Mouse (Mus musculus) forebrain, embryonic 10.5 days (tissue): Measurements from ENCODE around the gene Armc12. TPM values are rescaled to one million over a fixed set of nuclear protein-coding genes. Genes with fewer than 3 reads are reported as not detected.

ENCODE experiments used
- DNase-seq: peaks from one replicate; pipeline ENCODE4 v3.0.0-alpha.2; 2017; ENCODE audit warnings: low spot score; ENCODE audit errors: extremely low spot score
- H3K27ac ChIP-seq: fragments of 300-500 bp; sonication (generic); 2 replicates; pipeline ENCODE4 v1.5.1; 2016; ENCODE audit warnings: mild to moderate bottlenecking
- H3K27me3 ChIP-seq: fragments of 300-500 bp; sonication (generic); 2 replicates; pipeline ENCODE4 v1.6.1; 2016; ENCODE audit warnings: mild to moderate bottlenecking; ENCODE audit not compliant: poor library complexity, severe bottlenecking
- H3K36me3 ChIP-seq: fragments of 300-500 bp; sonication (generic); replicated peaks from 2 replicates; pipeline ENCODE4 v1.6.1; 2016; ENCODE audit warnings: mild to moderate bottlenecking, moderate library complexity
- H3K4me1 ChIP-seq: fragments of 300-500 bp; sonication (generic); 2 replicates; pipeline ENCODE4 v1.6.1; 2016
- H3K4me3 ChIP-seq: fragments of 300-500 bp; sonication (generic); 2 replicates; pipeline ENCODE4 v1.5.1; 2016; ENCODE audit warnings: mild to moderate bottlenecking, moderate library complexity
- H3K9me3 ChIP-seq: fragments of 300-500 bp; sonication (generic); 2 replicates; pipeline ENCODE4 v1.6.1; 2016; ENCODE audit warnings: mild to moderate bottlenecking, moderate library complexity
- WGBS: fragments of 180-500 bp; shearing (Covaris S2); methylation state at CpG from one replicate; pipeline ENCODE4 v1.1.7; 2016; 5-methylcytosine and 5-hydroxymethylcytosine counted together
- polyA plus RNA-seq: library from polyadenylated mRNA; unstranded; fragments of >200 nt; fragmentation: Nextera tagmentation; extraction: Ambion mirVana; gene quantifications from 2 replicates; pipeline ENCODE4 v1.2.1, GENCODE M21; 2016

Armc12 gene
- polyA plus RNA-seq, 1 experiment from 2014 or later, result not detected

DNA sequence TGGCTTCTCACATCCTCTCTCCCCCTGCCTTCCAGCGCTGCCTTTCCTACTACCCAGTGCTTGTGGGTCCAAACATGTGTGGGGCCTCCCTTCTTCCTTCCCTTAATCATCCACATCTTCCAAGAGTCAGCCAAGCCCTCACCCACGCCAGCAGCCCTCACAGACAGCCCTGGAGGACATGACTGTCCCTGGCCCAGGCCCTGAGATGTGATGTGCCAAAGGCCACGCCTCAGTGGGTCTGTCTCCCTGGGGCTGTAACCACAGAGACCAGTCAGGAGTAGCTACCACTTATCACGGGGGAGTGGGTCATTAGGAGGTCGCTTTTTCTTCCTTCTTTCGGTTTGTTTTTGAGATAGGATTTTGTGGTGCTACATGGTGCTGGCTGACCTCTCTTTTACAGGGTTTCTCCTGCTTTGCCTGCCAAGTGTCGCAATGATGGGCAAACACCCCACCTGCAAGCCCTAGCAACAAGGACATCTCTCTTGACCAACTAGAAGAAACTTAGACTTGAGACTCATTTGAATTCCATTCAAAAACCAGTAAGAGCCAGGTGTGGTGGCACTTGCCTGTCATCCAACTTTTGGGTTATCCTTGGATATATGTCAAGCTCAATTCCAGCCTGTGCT, 28.3 kb upstream of the Armc12 start:
- H3K27me3 ChIP-seq, result peaks cover 11% of the 10 kb centered on the region
- no peak overlapping the region for H3K4me3 ChIP-seq
- 77% methylated on average over 7 of the region's 7 CpGs for WGBS
- no peak for DNase-seq
- no peaks in the 10 kb centered on the region for H3K36me3 ChIP-seq
- H3K27ac ChIP-seq, result no peak overlapping the region
- peaks cover 10% of the 10 kb centered on the region for H3K4me1 ChIP-seq
- H3K9me3 ChIP-seq, result peaks cover 1% of the 10 kb centered on the region; the same call in 1 of the 2 replicates

GRCm38 (mm10) chr17:28504182-28504581, 26.4 kb upstream of the Armc12 start:
- 83% methylated on average over 6 of the region's 6 CpGs for WGBS
- no peak for DNase-seq
- Histone ChIP-seq H3K9me3 (no peaks in the 10 kb centered on the region), H3K27ac (no peak overlapping the region), H3K27me3 (peaks cover 17% of the 10 kb centered on the region), H3K4me1 (peaks cover 16% of the 10 kb centered on the region), H3K36me3 (no peaks in the 10 kb centered on the region), H3K4me3 (no peak overlapping the region)

DNA sequence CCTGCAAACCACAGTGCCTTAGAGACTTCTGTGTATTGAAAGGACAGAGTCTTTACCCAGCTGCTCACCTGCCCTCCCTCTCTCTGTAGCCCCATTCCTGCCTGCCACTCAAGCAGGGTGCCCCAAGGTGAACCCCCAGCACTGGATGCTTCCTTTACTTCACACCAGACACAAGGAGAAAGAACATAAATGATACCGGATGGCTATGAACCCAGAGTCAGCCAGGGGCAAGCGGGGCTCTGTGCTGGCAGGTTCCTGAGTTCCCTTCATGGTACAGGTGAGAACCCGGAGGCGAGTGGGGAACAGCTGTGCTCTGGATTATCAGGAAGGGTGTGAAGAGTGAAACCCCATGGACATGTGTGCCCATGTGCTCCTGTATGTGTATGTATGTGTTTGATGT, 25.0 kb upstream of the Armc12 start:
- peaks cover 23% of the 10 kb centered on the region for H3K27me3 ChIP-seq
- WGBS, result 90% methylated on average over 4 of the region's 4 CpGs
- no peak overlapping the region for H3K4me3 ChIP-seq
- H3K9me3 ChIP-seq, result no peaks in the 10 kb centered on the region
- H3K36me3 ChIP-seq, result no peaks in the 10 kb centered on the region
- H3K27ac ChIP-seq, result no peak overlapping the region
- H3K4me1 ChIP-seq, result peaks cover 21% of the 10 kb centered on the region
- no peak for DNase-seq

GRCm38 (mm10) chr17:28506895-28507294, 23.7 kb upstream of the Armc12 start:
- no peaks in the 10 kb centered on the region for H3K9me3 ChIP-seq
- peak overlapping the region; percentile 71 for H3K27ac ChIP-seq
- H3K36me3 ChIP-seq, result no peaks in the 10 kb centered on the region
- no peak overlapping the region for H3K4me3 ChIP-seq
- DNase-seq, result no peak
- peaks cover 34% of the 10 kb centered on the region for H3K27me3 ChIP-seq
- H3K4me1 ChIP-seq, result peaks cover 34% of the 10 kb centered on the region
- 21% methylated on average over 5 of the region's 5 CpGs for WGBS

- peaks cover 39% of the 10 kb centered on the region for H3K27me3 ChIP-seq
- 30% methylated on average over 5 of the region's 5 CpGs for WGBS
- H3K27ac ChIP-seq, result peak overlapping the region; percentile 71
- DNase-seq, result no peak
- H3K4me1 ChIP-seq, result peaks cover 40% of the 10 kb centered on the region
- no peaks in the 10 kb centered on the region for H3K9me3 ChIP-seq
- no peak overlapping the region for H3K4me3 ChIP-seq
- no peaks in the 10 kb centered on the region for H3K36me3 ChIP-seq
These were observed 23.1 kb upstream of the Armc12 start for GRCm38 (mm10) chr17:28507496-28507895.

DNA sequence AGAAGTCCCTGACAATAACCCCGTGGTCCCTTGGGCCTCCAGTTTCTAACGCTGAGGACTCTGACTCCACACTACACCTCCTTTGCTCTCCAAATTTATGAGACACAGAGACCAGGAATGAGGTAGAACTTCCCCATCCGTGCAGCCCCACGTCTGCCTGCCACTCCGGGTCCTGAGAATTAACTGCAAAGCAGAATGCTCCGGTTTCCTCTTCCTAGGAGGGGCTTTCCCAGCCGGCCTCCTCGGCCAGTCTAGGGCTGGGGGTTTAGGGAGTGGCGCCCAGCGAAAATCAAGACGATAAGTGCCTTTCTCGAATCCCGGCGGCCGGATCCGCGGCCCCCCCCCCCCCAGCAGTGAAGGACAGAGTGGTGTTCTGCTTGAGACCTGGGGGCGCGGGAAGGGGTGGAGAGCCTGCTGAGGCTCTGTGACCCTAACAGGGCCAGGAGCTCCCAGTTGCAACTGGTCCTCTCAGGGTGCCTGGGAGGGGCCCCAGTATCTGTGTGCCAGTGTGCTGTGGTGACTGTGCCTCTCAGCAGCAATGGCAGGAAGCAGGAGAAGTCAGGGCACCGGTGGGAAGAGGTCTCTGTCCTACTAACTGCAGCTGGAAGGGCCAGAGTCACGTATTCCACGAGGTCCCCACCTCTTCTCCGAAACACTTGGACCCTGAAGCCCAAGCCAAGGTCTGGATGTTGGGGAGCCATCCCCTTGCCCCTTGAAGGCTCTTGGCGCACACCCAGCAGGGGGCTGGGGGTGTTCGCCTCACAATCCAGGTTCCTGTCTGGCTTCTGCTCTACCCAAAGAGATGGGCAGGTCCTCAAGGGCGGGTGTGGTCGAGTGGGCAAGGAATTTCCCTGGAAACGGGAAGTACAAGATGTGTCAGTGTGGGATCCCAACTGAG, 19.9 kb upstream of the Armc12 start:
- Histone ChIP-seq H3K27me3 (peaks cover 55% of the 10 kb centered on the region), H3K36me3 (no peaks in the 10 kb centered on the region), H3K9me3 (no peaks in the 10 kb centered on the region), H3K4me1 (peaks cover 62% of the 10 kb centered on the region), H3K4me3 (peak overlapping the region; percentile 36), H3K27ac (peak overlapping the region; percentile 60)
- WGBS, result 5% methylated on average over 28 of the region's 28 CpGs
- no peak for DNase-seq

DNA sequence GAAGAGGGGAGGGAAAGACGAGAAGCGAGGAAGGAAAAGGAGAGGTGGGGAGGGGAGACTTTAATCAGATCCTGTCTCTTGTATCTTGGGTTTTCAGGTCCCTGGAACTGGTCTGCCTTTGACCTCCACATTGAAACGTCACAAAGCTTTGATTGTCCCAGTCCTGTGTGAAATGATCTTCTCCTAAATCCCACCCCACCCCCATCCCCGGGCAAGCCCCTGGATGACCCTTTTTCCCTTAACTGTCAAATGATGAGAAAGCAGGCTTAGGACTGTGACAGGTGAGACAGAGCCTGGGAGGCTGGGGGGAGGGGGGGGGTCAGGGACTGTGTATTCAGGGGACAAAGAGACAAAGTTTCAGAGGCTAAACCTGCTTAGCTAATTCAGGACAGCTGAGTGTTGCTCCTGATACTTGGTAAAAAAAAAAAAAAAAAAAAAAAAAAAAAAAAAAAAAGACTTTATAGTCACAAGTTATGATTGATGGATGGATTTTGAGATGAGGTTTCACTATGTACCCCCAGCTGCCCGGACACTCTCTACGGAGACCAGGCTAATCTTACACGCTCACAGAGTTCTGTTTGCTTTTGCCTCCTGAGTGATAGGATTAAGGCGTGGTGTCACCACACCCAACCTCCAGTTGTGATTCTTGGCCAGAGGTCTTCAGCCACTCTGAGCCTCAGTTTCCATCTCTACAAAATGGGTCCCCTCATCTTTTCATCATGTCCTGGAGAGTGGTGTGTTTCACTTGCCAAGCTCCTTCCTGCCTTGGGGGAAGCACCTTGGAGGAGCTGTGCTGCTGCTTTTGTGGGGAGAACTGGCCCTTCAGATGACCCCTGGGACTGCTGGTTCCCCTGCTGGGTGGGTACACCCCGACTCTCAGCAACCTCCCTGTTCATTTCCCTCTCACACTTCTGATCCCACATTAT, 18.7 kb upstream of the Armc12 start:
- H3K4me3 ChIP-seq, result peak overlapping the region; percentile 36; the same call in 1 of the 2 replicates
- no peaks in the 10 kb centered on the region for H3K36me3 ChIP-seq
- WGBS, result 36% methylated on average over 9 of the region's 9 CpGs
- peaks cover 60% of the 10 kb centered on the region for H3K27me3 ChIP-seq
- H3K9me3 ChIP-seq, result no peaks in the 10 kb centered on the region
- peak overlapping the region; percentile 60 for H3K27ac ChIP-seq
- no peak for DNase-seq
- peaks cover 59% of the 10 kb centered on the region for H3K4me1 ChIP-seq

DNA sequence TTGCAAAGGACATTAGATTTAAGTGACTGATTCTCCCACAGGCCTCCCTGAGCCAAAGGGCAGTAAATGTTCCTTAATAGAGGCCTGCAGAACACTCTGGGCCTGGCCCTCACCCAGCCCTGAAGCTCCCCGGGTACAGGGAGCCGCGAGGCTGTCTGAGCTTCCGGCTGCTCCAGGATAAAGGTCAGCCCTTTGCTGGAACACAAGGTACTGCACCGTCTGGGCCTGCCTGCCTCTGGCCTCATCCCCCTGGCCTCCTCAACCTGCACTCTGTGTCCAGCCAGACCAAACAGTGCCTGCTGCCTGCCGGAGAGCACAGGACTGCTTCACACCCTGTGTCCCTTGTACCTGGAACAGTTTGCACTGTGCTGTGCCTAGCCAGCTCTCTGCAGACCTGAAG, 17.9 kb upstream of the Armc12 start:
- peaks cover 59% of the 10 kb centered on the region for H3K4me1 ChIP-seq
- no peaks in the 10 kb centered on the region for H3K9me3 ChIP-seq
- H3K4me3 ChIP-seq, result no peak overlapping the region
- no peaks in the 10 kb centered on the region for H3K36me3 ChIP-seq
- H3K27ac ChIP-seq, result peak overlapping the region; percentile 20
- DNase-seq, result no peak
- 61% methylated on average over 6 of the region's 6 CpGs for WGBS
- H3K27me3 ChIP-seq, result peaks cover 60% of the 10 kb centered on the region

DNA sequence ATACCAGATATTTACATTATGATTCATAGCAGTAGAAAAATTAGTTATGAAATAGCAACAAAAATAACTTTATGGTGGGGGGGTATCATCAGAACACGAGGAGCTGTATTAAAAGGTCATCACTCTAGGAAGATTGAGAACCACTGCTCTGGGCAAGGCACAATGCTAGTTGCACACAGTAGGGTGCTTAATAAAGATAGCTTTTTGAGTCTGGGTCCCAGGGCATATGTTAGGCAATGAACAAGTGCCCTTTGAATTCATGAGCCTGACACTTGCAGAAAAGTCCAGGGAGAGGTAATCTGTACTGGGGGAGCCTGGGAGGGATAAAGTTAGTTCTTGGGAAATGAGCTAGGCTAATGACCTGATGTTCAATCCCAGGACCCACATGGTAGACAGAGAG, 17.3 kb upstream of the Armc12 start:
- H3K27ac ChIP-seq, result no peak overlapping the region
- H3K4me1 ChIP-seq, result peaks cover 64% of the 10 kb centered on the region
- 81% methylated on average over 1 of the region's 1 CpGs for WGBS
- no peaks in the 10 kb centered on the region for H3K36me3 ChIP-seq
- no peak overlapping the region for H3K4me3 ChIP-seq
- DNase-seq, result no peak
- H3K27me3 ChIP-seq, result peaks cover 64% of the 10 kb centered on the region
- H3K9me3 ChIP-seq, result no peaks in the 10 kb centered on the region

DNA sequence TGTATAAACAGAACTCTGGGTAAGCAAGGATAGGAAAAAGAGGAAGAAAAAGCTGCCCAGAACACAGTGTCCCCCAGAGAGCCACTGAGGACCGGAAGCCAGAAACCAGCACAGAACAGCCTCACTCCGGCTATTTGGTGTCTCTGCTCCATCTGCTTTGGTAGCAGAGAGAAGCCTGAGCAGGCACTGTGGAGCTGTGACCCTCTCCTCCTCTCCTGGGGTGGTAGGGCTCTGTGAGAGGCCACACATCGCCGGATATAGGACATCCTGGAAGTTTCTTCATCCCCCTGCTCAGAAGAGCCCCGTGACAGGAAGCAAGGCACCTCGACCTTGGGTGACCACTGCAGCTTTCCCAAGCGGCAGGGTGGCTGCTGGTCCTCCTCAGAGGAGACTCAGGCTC, 16.8 kb upstream of the Armc12 start:
- WGBS, result 67% methylated on average over 7 of the region's 7 CpGs
- peaks cover 69% of the 10 kb centered on the region for H3K4me1 ChIP-seq
- H3K36me3 ChIP-seq, result no peaks in the 10 kb centered on the region
- H3K4me3 ChIP-seq, result no peak overlapping the region
- H3K27ac ChIP-seq, result 0 out of 2 replicates have a peak overlapping the region, but pooled peaks have one; percentile 26
- DNase-seq, result no peak
- 0 out of 2 replicates have a peak, but pooled peaks cover under 1% of the 10 kb centered on the region for H3K9me3 ChIP-seq
- H3K27me3 ChIP-seq, result peaks cover 69% of the 10 kb centered on the region

DNA sequence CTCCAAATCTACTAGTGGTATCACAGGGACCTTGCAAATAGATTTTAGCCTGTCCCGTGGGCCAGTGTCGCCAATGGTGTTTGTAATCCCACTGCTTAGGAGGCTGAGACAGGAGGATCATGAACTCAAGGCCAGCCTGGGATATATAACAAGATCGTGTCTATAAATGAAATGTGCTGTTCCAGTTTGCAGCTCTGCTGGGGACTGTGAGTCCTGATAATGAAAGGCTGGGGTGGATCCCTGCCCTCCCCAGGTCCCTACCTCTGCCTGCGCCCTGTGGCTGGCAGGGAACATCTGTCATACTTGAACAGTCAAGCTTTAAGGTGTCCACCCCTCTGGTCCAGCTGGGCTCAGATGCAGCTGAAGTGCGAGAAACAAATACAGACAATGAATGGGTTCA, 16.1 kb upstream of the Armc12 start:
- Histone ChIP-seq H3K4me3 (no peak overlapping the region), H3K27me3 (peaks cover 75% of the 10 kb centered on the region), H3K4me1 (peaks cover 70% of the 10 kb centered on the region), H3K36me3 (no peaks in the 10 kb centered on the region), H3K9me3 (peaks cover 7% of the 10 kb centered on the region; the same call in 1 of the 2 replicates), H3K27ac (no peak overlapping the region)
- 74% methylated on average over 5 of the region's 5 CpGs for WGBS
- DNase-seq, result no peak
